Mouse (Mus musculus) cortical plate, adult 2 months (tissue): ENCODE measurements around the gene Snx29. TPM values are rescaled to one million over a fixed set of nuclear protein-coding genes. Genes with fewer than 3 reads are reported as not detected.

Experiments used
- H3K27ac ChIP-seq: fragments of 200-500 bp; 2 replicates; pipeline ENCODE4 v1.5.1; 2012; ENCODE audit warnings: low read length, control low read depth, inconsistent platforms; ENCODE audit not compliant: insufficient read depth
- H3K4me1 ChIP-seq: fragments of 200-500 bp; 2 replicates; pipeline ENCODE4 v1.6.1; 2011; ENCODE audit warnings: low read length; ENCODE audit not compliant: control insufficient read depth, insufficient read depth
- H3K4me3 ChIP-seq: fragments of 200-500 bp; 2 replicates; pipeline ENCODE4 v1.5.1; 2011; ENCODE audit warnings: mild to moderate bottlenecking, low read length, control low read depth; ENCODE audit not compliant: insufficient read depth
- CTCF ChIP-seq: fragments of 200-500 bp; IDR thresholded peaks from 2 replicates; pipeline ENCODE4 v1.5.1; 2011; ENCODE audit warnings: mild to moderate bottlenecking, control low read depth, low read length; ENCODE audit not compliant: insufficient read depth; ENCODE audit errors: extremely low read depth
- POLR2A ChIP-seq: fragments of 200-500 bp; IDR thresholded peaks from 2 replicates; pipeline ENCODE4 v1.6.1; 2011; ENCODE audit warnings: mild to moderate bottlenecking, low read length, control low read depth; ENCODE audit not compliant: insufficient read depth; ENCODE audit errors: extremely low read depth
- polyA plus RNA-seq: library from polyadenylated mRNA; depleted of rRNA; stranded (reverse); fragments of >200 nt; gene quantifications from 2 replicates; pipeline ENCODE4 v1.2.3, GENCODE M21; 2012

The Snx29 gene
- polyA plus RNA-seq, 1 experiment, result 7.2 TPM

DNA sequence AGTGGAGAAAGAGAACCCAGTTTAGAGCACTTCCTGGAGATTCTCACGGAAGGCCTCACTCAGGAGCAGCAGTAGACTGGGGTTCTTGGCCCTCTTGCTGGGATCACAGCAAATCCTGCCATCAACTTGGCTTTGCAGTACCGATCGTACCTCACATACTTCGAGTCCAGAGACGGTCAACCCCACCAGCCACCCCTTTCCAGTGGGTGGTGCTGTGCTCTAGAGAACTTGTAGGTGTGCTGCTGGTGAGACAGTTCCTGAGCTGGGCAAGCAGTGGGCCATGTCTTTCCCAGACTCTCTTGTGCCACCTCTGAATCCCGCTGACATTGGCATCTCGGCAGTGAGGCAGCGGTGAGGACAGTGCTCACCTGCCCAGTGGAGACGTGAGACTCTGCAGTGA lies 404.6 kb downstream of the Snx29 start:
- H3K4me1 ChIP-seq, result peaks cover 2% of the 10 kb centered on the region; the same call in 1 of the 2 replicates

DNA sequence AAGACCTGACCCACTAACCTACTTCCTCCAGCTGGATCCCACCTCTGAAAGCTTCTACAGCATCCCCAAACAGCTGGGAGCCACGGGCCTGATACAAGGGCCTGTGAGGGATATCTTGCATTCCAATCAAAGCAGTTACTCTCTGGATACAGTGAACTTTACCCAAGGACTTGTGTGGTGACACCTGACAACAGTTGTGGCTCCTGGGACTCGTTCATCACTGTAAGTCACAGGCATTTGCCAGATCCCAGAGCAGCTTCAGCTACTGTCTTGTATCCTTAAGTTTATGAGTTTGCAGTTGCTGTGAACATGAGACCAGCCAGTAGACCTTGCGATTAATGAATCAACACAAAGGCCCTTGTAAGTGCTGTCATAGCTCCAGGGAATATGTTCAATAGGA lies 405.4 kb downstream of the Snx29 start:
- Histone ChIP-seq H3K4me1 (peaks cover 2% of the 10 kb centered on the region; the same call in 1 of the 2 replicates), H3K27ac (no peak overlapping the region), H3K4me3 (no peak overlapping the region)
- TF ChIP-seq POLR2A, result no peak

More for the DNA sequence above, 404.6 kb downstream of the Snx29 start:
- Histone ChIP-seq H3K27ac (no peak overlapping the region), H3K4me3 (no peak overlapping the region)
- no peak for TF ChIP-seq POLR2A
- TF ChIP-seq CTCF, result no peak

GRCm38 (mm10) chr16:11728627-11729026 lies 405.9 kb downstream of the Snx29 start:
- no peak for TF ChIP-seq CTCF
- no peak for TF ChIP-seq POLR2A
- H3K27ac ChIP-seq, result no peak overlapping the region
- H3K4me3 ChIP-seq, result no peak overlapping the region
- peaks cover 2% of the 10 kb centered on the region; the same call in 1 of the 2 replicates for H3K4me1 ChIP-seq

- TF ChIP-seq CTCF (no peak), POLR2A (no peak)
- H3K4me1 ChIP-seq, result peaks cover 2% of the 10 kb centered on the region; the same call in 1 of the 2 replicates
- no peak overlapping the region for H3K27ac ChIP-seq
- no peak overlapping the region for H3K4me3 ChIP-seq
These were observed 406.4 kb downstream of the Snx29 start for GRCm38 (mm10) chr16:11729111-11729510.

GRCm38 (mm10) chr16:11729815-11730214 lies 407.1 kb downstream of the Snx29 start:
- Histone ChIP-seq H3K27ac (no peak overlapping the region), H3K4me1 (peaks cover 2% of the 10 kb centered on the region; the same call in 1 of the 2 replicates), H3K4me3 (no peak overlapping the region)
- TF ChIP-seq POLR2A, result no peak
- no peak for TF ChIP-seq CTCF

DNA sequence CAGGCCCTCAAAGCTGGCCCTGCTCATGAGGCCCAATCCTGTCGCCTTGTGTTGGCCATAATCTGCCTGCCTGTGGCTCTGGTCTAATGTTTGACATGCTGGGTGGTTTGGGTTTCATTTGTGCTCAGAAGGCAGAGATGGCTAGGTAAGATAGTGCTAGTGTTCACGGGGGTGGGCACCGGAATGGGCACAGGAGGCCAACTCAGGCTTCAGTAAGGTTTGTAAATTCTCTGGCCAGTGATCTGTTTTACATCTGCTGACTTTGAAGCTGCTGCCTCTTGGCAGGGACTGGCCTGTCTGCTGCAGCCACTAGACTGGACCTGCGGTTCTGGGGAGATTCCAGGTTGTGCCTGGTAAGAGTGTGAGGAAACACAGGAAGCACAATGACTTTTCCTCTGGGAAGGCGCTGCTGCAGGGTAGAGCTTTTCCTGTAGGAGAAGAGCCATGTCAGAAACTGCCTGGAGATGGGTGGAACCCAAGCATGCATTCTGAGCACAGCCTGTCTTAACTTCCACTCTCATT lies 408.4 kb downstream of the Snx29 start:
- TF ChIP-seq POLR2A (no peak), CTCF (no peak)

DNA sequence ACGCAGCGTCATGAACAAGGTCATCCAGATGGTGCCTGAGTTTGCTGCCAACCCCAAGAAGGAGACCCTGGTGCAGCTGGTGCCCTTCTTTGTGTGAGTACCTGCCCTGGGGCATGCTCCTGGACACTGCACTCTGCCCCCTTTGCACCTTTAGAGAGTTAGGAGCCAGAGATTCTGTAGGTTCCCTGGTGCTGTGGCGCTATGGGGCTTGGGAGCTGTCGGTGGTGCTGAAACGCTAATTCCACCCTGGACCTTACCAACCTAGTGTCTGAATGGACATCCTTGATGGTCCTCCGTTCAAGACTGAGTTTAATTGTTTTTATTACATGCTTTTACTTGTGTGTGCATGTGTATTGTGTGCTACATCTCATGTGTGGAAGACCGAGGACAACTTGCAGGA lies 415.6 kb downstream of the Snx29 start:
- Histone ChIP-seq H3K27ac (no peak overlapping the region), H3K4me3 (no peak overlapping the region), H3K4me1 (peaks cover 7% of the 10 kb centered on the region)
- TF ChIP-seq CTCF (no peak), POLR2A (no peak)

More for the DNA sequence above, 408.4 kb downstream of the Snx29 start:
- Histone ChIP-seq H3K4me3 (no peak overlapping the region), H3K4me1 (no peaks in the 10 kb centered on the region), H3K27ac (no peak overlapping the region)

- Histone ChIP-seq H3K4me1 (peaks cover 7% of the 10 kb centered on the region), H3K27ac (no peak overlapping the region), H3K4me3 (no peak overlapping the region)
- no peak for TF ChIP-seq POLR2A
- no peak for TF ChIP-seq CTCF
These were observed 419.2 kb downstream of the Snx29 start for GRCm38 (mm10) chr16:11741951-11742350.

GRCm38 (mm10) chr16:11742351-11742750 lies 419.6 kb downstream of the Snx29 start:
- H3K4me3 ChIP-seq, result no peak overlapping the region
- peaks cover 7% of the 10 kb centered on the region for H3K4me1 ChIP-seq
- TF ChIP-seq CTCF, result no peak
- no peak for TF ChIP-seq POLR2A
- no peak overlapping the region for H3K27ac ChIP-seq

DNA sequence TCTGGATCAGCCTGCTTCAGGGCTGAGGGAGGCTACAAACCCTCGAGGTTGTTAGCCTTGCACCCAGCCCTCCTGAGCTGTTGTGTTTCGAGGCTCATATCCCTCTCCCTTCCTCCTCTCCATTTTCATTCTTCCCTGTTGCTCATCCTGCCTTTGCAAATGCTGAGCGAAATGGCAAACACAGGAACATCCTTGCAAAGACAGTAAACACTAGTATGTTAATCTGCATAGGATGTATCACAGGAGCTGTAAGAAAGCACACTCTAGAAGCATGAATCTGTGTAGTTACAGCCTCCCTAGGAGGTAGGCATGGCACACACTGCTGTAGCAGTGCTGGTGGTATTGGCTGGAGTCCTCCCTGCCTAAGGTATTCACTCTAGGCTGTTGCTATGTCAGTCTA lies 420.3 kb downstream of the Snx29 start:
- Histone ChIP-seq H3K27ac (no peak overlapping the region), H3K4me1 (peaks cover 7% of the 10 kb centered on the region), H3K4me3 (no peak overlapping the region)
- no peak for TF ChIP-seq CTCF
- TF ChIP-seq POLR2A, result no peak

DNA sequence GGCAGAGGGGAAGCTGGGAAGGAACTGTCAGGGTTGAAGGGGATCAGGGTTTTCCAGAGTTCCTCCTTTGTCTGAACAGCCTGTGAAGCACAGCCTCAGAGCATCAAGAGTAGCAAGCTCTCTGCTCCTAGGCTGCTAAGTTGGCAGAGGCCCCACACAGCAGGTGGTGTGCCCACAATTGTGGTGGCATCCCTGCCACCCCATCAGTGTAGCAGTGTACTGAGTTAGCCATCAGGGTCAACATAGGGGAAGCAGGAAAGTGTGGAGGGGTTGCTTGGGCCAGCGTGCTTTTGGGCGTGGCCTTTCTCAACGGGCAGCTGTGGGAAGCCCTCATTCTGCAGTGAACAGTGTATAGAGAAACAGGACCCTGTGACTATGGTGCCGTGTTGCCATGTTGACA lies 421.0 kb downstream of the Snx29 start:
- TF ChIP-seq POLR2A (no peak), CTCF (no peak)
- H3K27ac ChIP-seq, result no peak overlapping the region
- peaks cover 7% of the 10 kb centered on the region for H3K4me1 ChIP-seq

More for the DNA sequence above, 421.0 kb downstream of the Snx29 start:
- no peak overlapping the region for H3K4me3 ChIP-seq
